Mouse (Mus musculus) heart, postnatal 25 days (tissue): Measurements from ENCODE around the gene Gm43720. TPM values are rescaled to one million over a fixed set of nuclear protein-coding genes. Genes with fewer than 3 reads are reported as not detected.

Experiments used
- DNase-seq: peaks from one replicate; pipeline ENCODE4 v3.0.0; 2022; ENCODE audit warnings: low spot score
- intact Hi-C: fragments of 180-260 bp; cut with DNase I; formaldehyde crosslinking; loops from one replicate; pipeline ENCODE4 v1.15.1; 2025
- total RNA-seq, 2 experiments: library from RNA; stranded (reverse); gene quantifications; 2 replicates each; pipeline ENCODE4 v1.2.3; 2021

Gm43720 gene
- not detected for total RNA-seq

DNA sequence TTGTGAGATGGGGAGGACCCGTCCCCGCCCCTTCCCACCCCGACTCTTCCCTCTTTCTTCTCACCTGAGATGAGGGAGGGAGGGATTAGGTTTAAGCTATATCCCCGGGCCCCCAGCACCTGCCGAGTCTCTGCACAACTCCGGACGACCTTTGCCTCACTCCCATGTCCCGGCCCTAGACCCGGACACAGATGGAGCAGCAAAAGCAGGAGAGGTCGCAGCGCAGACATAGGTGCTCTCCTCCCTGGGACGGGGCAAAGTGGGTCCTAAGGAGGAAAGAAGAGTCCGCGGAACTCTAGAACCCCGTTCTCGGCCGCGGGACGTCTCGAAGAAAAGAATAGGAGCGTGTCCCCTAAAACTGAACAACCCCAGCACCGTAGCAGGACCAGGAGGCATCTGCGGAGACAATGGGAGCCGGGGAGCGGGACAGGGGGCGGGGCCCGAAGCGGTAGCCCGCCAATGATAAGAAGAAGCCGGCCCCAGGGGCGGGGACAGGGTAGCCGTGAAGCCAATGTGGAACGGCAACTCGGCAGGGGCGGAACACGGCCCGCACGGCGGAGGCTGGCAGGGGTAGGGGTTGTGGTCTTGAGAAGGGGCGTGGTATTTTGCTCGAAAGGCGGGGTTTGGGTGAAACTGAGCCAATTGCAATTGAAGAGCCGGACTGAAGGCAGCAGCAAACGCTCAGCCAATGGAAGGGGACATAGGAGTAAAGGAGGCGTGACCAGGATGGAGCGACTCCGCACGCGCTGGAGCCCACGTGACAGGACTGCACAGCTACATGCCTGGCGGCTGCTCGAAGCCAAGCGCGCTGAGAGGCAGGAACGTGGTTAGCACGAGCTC, at the start of gene Gm43720, which contains the start of the genes Gpc2 and Stag3:
Gene Gm43720 (minus strand): TSS at position 374 of the 840 bp plus-strand sequence.
Gene Gpc2 (minus strand): TSS at position 421 of the 840 bp plus-strand sequence.
Gene Stag3 (plus strand): TSS at position 656 of the 840 bp plus-strand sequence.
- peak; percentile 74 for DNase-seq
- intact Hi-C loops = no loop called here

- intact Hi-C loops = no loop called here
- no peak for DNase-seq
Measured at GRCm38 (mm10) chr5:138312795-138313194, 33.0 kb upstream of the Gm43720 start.

DNA sequence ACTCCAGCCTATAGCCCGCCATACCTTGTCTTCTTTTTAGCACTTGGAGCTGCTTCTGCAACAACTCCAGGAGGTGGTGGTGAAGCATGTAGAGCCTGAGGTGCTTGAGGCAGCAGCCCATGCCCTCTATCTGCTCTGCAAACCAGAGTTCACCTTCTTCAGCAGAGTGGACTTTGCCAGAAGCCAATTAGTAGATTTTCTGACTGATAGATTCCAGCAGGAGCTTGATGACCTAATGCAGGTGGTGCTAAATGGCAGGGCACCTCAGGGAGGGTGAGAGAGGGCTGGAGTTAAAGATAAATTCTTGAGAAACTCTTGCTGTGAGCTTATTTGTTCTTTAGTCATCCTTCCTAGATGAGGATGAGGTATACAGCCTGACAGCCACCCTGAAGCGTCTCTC, 19.9 kb upstream of the Gm43720 start:
- intact Hi-C loops = no loop called here
- DNase-seq = no peak

DNA sequence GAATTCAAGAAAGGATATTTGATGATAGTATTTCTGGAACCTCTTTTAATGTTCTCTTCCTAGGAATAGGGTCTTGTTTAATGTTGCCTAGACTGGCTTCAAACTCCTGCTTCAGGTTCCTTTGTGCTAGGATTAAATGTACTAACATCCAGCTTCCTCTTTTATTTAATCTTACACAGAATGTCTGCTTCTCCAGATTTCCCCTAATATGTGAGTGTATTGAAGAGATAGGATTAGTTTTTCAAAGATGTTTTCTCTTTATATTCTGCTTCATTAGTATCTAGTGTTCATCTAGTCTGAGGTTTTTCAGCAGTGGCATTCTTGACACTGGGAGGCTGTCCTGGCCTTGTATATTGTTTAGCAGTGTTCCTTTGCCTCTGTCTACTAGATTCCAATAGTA, 14.4 kb upstream of the Gm43720 start:
- intact Hi-C loops = no loop called here
- DNase-seq = no peak

GRCm38 (mm10) chr5:138291638-138292037, 11.9 kb upstream of the Gm43720 start:
- no peak for DNase-seq
- intact Hi-C loops = no loop called here

GRCm38 (mm10) chr5:138287861-138288260, 8.1 kb upstream of the Gm43720 start:
- intact Hi-C loops = no loop called here

DNA sequence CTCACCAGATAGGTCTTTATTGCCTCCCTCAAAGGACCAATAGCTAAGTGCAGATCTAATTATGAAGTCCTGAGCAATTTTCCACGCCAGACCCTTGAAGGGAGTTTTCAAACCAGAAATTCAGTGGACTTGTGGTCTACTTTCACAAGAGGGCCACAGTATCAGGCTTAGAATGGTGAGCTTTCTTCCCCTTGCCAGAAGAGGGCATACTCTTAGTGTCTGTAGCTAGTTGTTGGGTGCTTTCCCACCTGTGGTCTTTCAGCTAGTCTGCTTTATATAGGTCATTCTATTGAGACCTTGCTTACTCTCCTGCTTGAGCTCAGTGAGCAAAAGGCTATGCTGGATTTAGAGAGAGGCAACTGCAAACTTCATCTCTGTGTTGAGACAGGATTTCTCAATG, 3.8 kb upstream of the Gm43720 start:
- no peak for DNase-seq
- intact Hi-C loops = no loop called here

More at GRCm38 (mm10) chr5:138287861-138288260, 8.1 kb upstream of the Gm43720 start:
- DNase-seq = no peak

DNA sequence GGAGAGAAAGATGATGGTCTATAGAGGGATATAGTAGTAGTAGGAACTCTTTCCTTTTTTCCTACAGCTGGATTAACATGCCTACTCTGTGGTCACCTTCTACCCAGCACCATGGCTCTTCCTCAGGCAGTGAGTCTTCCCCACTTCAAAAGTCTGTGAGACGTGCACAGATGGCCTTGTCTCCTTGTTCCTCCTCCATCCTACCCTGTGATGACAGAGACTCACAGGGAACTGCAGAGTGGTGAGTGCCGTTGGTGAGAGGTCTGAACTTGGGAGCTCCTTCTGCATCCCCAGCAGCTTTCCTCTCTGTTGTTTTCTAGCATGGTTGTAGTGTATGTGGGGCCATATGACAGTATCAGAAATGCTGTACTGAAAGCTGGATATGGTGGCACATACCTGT, 2.0 kb upstream of the Gm43720 start:
- no peak for DNase-seq
- intact Hi-C loops = no loop called here

DNA sequence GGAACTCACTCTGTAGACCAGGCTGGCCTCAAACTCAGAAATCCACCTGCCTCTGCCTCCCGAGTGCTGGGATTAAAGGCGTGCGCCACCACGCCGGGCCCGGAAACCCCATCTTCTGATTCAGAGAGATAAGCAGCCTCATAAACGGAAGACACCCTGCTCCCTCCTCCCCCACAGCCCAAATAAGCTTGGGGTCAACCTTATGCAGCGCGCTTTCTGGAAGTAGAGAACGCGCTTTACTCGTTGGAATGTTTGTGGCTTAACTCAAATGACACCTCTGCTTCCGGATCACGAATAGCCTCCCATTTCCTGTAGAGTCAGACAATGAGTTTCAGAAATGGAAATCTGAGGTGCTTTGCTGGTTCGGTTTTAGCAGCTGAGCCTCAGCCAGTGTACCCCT, 1.1 kb upstream of the Gm43720 start:
- intact Hi-C loops = no loop called here
- no peak for DNase-seq

DNA sequence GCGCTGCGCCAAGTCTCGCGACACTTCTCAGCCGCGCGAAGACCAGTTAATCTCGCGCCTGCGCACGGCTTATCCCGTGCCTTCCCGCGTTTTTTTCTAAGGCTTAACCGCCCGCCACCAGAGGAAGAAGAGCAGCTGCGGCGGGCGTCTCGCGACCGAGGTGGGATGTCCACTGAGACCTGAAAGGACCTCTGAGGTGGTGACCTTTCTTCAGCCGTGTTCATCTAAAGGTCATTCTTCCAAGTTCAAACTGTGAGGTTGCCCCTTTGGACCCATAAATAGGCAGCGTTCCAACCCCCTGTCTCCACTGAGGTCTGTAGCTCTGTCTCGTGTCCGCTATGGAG, 639 bp upstream of the Gm43720 start:
- intact Hi-C loops = no loop called here

GRCm38 (mm10) chr5:138277994-138278393, 1.8 kb downstream of the Gm43720 start:
- intact Hi-C loops = no loop called here
- DNase-seq = no peak

More for the DNA sequence above, 639 bp upstream of the Gm43720 start:
- no peak for DNase-seq

GRCm38 (mm10) chr5:138275216-138276050, 4.3 kb downstream of the Gm43720 start:
- intact Hi-C loops = no loop called here
- no peak for DNase-seq

DNA sequence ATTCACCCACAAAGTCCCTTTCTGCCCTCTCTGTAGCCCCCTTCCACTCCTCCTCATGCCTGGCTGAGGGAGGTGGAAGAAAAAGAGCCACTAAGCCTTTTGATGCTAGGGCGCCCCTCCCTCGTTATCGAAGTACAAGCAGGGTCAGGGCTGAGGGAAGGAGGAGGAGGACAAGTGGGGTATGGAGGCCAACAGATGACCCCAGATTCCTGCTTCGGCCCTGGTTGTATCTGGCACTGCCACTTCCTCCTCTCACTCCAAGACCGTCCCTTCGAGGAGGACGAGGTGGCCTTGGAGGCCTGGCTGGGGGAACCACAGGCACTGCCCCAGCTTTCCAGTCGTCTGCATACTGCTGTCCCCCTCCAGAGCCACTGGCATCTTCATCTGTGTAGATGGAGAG, 5.6 kb downstream of the Gm43720 start:
- no peak for DNase-seq
- intact Hi-C loops = no loop called here

DNA sequence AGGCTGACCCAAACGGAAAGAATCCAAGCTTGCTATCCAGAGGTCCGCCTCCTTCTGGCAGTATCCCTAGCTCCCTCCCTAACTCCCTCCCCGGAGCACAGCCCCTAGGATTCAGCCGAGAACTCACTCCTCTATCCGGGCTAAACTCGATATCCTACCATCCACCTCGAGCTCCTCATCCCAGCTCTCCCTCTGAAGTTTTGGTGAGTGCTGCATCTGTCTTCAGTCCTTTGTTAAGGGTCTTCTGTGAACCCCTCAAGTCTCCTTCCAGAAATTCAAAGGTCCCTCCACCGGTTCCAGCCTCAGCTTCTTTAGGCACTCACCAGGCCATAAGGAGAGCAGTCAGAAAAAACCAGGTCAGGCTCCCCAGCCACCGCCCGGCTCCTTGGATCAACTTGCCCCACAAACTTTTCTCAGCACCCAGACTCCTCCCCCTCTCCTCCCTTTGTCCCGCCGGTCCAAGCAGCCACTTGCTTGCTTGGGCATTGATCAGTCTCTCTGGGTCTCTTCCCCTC, 7.3 kb downstream of the Gm43720 start, which contains the start of gene Gal3st4:
Gene Gal3st4 (minus strand): TSS at position 432 of the 515 bp plus-strand sequence.
- DNase-seq = no peak
- intact Hi-C loops = no loop called here

DNA sequence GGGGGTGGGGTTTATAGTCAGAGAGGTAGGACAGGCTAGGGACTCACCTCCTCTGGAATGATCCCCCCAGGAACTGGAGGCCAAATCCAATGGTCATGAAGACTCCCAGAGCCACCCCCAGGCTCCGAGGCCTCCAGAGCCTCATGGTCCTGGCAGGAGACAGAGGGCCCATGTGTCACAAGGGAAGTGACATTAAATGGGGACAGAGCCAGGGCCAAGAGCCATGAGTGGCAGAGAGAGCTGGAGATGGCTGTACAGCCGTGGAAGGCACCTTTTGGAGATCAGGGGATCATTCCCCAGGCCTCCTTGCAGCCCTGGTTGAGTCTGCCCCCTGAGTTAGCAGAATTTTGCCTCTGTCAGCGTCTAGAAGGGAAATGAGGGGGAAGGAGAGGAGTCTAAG, 8.5 kb downstream of the Gm43720 start:
- no peak for DNase-seq
- intact Hi-C loops = no loop called here

GRCm38 (mm10) chr5:138268980-138269379, 10.8 kb downstream of the Gm43720 start:
- DNase-seq = no peak
- intact Hi-C loops = no loop called here

DNA sequence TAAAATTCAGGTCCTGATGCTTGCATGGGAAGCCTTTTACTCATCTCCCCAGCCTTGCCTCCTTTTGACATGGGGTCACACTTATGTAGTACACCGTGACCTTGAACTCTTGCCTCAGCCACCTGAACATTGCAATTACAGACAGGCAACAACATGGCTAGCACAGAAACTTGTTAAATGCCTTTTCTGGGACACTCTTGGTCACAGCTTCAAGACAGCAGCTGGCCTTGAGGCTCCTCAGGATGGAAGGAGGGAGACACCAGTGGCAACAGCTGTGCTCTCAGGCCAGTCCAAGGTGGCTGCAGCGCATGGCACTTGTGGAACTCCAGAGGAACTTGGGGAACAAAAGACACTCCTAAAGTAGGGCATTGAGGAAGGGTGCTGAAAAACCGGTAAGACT, 12.6 kb downstream of the Gm43720 start:
- no peak for DNase-seq
- intact Hi-C loops = no loop called here

- DNase-seq = no peak
- intact Hi-C loops = no loop called here
Measured at GRCm38 (mm10) chr5:138265712-138266111, 14.0 kb downstream of the Gm43720 start.

DNA sequence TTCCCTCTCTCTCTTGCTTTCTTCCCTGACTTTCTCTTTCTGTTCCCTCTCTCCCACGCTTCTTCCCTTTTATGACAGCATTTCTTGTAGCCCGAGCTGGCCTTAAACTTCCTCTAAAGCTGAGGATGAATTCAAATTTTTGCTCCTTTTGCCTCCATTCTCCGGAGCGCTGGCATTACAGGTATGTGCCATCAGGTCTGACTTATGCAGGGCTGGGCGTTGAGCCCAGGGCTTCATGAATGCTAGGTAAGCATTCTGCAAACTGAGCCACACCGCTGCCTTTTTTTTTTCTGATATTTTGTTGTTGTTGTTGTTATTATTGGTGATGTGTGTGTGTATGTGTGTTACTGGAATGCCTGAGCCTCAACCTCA, 15.6 kb downstream of the Gm43720 start:
- no peak for DNase-seq
- intact Hi-C loops = no loop called here

DNA sequence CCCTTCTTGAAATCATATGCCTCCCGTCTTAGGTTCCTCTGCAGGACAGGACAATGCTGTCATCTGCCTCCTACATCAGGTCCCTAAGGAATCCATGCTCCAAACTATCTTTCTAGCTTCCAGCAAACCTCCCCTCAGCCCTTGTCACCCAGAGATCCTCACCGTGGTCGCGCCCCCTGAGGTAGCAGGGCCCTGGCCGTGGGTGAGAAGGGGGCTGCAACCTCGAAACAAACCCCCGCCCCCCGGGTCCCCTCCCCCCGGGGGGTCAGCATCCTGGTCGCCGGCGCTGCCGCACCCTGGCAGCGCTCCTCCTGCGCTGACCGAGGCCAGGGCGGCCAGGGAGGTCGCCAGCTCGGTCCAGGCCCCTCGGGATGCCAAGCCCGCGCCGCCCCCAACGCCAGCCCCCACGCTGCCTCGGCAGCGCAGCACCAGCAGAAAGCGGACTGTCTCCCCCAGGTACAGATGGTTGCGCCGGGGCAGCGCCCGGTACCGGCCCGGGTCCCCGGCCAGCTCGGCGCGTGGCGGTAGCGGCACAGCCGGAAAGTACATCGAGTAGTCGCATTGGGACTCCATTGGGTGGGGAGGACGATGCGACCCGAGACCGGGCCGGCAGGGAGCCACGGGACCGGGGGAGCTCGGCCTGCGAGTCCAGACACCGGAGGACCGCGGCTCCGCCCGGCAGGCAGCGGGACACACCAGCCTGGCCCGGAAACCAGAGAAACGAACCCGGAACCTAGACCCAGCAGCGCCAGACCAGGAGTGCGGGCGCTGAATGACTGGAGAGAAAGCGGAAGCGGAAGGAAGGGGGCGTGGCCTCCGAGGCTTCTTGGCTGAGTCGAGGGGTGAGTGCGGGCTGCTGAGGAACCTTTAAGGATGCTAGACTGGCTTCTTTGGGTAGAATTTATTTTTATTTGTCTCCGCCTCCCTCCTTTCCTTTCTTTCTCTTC, 16.2 kb downstream of the Gm43720 start, which contains the start of gene BC037034:
Gene BC037034 (minus strand): TSS at position 774 of the 947 bp plus-strand sequence.
- intact Hi-C loops = no loop called here
- peak; percentile 81 for DNase-seq
